In the genomic region with DNA sequence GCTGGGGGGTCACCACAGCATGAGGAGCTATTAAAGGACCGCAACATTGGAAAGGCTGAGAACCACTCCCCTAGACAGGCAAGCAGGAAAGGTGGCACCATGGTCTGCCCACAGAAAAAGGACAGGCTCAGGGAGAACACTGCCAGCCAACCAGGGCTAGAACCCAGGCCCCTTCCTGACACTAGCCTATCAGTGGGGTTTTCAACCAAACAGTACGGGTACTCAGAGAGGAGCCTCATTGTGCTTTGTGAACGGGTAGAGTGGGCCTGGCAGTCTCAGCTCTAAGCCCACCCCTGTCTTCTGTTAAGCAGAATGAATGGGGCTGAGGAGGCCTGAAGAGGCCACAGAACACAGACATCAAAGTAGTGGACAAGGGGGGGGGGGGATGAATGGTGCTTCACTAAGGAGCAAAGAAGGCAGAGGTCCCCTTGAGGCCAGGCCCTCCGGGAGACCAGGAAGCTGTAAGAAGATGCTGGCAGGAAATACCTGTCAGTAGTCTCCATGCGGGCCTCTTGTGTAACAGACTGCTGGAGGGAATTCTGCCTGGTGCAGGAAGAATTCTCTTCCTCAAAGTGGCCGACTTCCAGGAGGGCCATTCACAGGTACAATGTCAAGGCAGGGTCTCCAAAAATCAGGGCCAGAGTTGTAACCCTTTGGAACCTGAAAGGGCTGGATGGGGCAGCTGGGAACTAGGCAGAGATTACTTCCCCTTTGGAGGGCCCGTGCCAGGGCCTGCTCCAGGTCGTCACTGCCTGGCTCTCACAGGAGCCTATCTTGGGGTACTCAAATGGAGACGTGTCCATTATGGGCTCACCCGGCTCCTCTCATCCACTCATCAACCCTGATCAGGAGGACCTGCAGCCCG, we compare ENCODE assay signal across 8 mouse cellular contexts. TPM values are rescaled to one million over a fixed set of nuclear protein-coding genes. Genes with fewer than 3 reads are reported as not detected.
DNase-seq lines count a peak whose midpoint lies in the region; ATAC-seq and TF ChIP-seq lines count a peak whose summit lies in the region.

A gene (plus strand): TSS at position 512 of the 865 bp plus-strand sequence.

- no peaks in the 10 kb centered on the region for H3K27me3 ChIP-seq in lung, postnatal 0 days (replicated peaks; ENCODE audit: insufficient read depth, low read length)
- H3K27me3 ChIP-seq in intestine, embryonic 16.5 days (replicated peaks; ENCODE audit: control insufficient read depth, insufficient read depth, low read length), result no peaks in the 10 kb centered on the region
- H3K27me3 ChIP-seq in liver, postnatal 0 days (ENCODE audit: insufficient read depth, low read length), result no peaks in the 10 kb centered on the region

- peak within 1 kb of the TSS; percentile 88 for H3K4me3 ChIP-seq in lung, postnatal 0 days (ENCODE audit: low read depth, low read length)
- H3K4me3 ChIP-seq in intestine, embryonic 16.5 days (ENCODE audit: low read length), result peak within 1 kb of the TSS; percentile 88
- H3K4me3 ChIP-seq in liver, postnatal 0 days (ENCODE audit: low read depth, low read length), result peak within 1 kb of the TSS; percentile 82

- no peak for TF ChIP-seq POLR2A in brain, embryonic 14.5 days (IDR thresholded peaks at IDR 0.05; ENCODE audit: borderline replicate concordance, extremely low read depth, insufficient read depth, insufficient read length, poor library complexity, severe bottlenecking)

- H3K4me1 ChIP-seq in lung, postnatal 0 days (ENCODE audit: insufficient read depth, low read depth, low read length), result peaks cover 25% of the 10 kb centered on the region
- H3K4me1 ChIP-seq in intestine, embryonic 16.5 days (ENCODE audit: control insufficient read depth, insufficient read depth, low read length), result peaks cover 38% of the 10 kb centered on the region
- H3K4me1 ChIP-seq in liver, postnatal 0 days (ENCODE audit: insufficient read depth), result peaks cover 36% of the 10 kb centered on the region

- H3K9ac ChIP-seq in lung, postnatal 0 days (replicated peaks; ENCODE audit: low read depth), result peak within 1 kb of the TSS; percentile 80
- H3K9ac ChIP-seq in intestine, embryonic 16.5 days (ENCODE audit: low read depth, low read length), result peak within 1 kb of the TSS; percentile 94
- H3K9ac ChIP-seq in liver, postnatal 0 days (replicated peaks), result peak within 1 kb of the TSS; percentile 90

- DNase-seq in lung, postnatal 0 days (ENCODE audit: low spot score), result peak; percentile 26
- no peak for DNase-seq in lung, postnatal 25 days (ENCODE audit: low spot score)
- DNase-seq in brain, embryonic 14.5 days (ENCODE audit: low read depth), result peak; percentile 27
- DNase-seq in liver, postnatal 0 days, result no peak
- DNase-seq in frontal cortex, postnatal 14 days (ENCODE audit: low spot score in 2 of 2), result no peak
- DNase-seq in thymus, postnatal 36 days, result no peak

- H3K36me3 ChIP-seq in lung, postnatal 0 days (ENCODE audit: insufficient read depth, low read length), result no peaks in the 10 kb centered on the region
- no peaks in the 10 kb centered on the region for H3K36me3 ChIP-seq in intestine, embryonic 16.5 days (ENCODE audit: control insufficient read depth, insufficient read depth, low read length)
- H3K36me3 ChIP-seq in liver, postnatal 0 days (replicated peaks; ENCODE audit: insufficient read depth, low read length), result 0 out of 2 replicates have a peak, but pooled peaks cover 2% of the 10 kb centered on the region

- TF ChIP-seq EP300 in lung, postnatal 0 days (IDR thresholded peaks at IDR 0.05), result no peak
- TF ChIP-seq EP300 in liver, postnatal 0 days (IDR thresholded peaks at IDR 0.05; ENCODE audit: low read depth), result no peak

- H3K4me2 ChIP-seq in lung, postnatal 0 days (replicated peaks; ENCODE audit: low read depth, low read length), result peak within 1 kb of the TSS; percentile 74
- peak within 1 kb of the TSS; percentile 76 for H3K4me2 ChIP-seq in intestine, embryonic 16.5 days (ENCODE audit: low read depth, low read length)
- H3K4me2 ChIP-seq in liver, postnatal 0 days (ENCODE audit: low read depth, low read length), result peak within 1 kb of the TSS; percentile 98

- peak within 1 kb of the TSS; percentile 91 for H3K27ac ChIP-seq in lung, postnatal 0 days (ENCODE audit: low read length)
- H3K27ac ChIP-seq in intestine, embryonic 16.5 days (ENCODE audit: low read length), result peak within 1 kb of the TSS; percentile 74
- H3K27ac ChIP-seq in liver, postnatal 0 days (ENCODE audit: low read depth), result peak within 1 kb of the TSS; percentile 83

- no peak for ATAC-seq in lung, postnatal 0 days
- peak; percentile 31 for ATAC-seq in granulocyte monocyte progenitor cell, adult 5-6 weeks (replicated peaks; ENCODE audit: poor library complexity, severe bottlenecking)
- no peak for ATAC-seq in intestine, embryonic 16.5 days
- no peak for ATAC-seq in liver, postnatal 0 days

- H3K9me3 ChIP-seq in lung, postnatal 0 days (ENCODE audit: low read length), result no peaks in the 10 kb centered on the region
- no peaks in the 10 kb centered on the region for H3K9me3 ChIP-seq in intestine, embryonic 16.5 days (ENCODE audit: control insufficient read depth, low read length)
- H3K9me3 ChIP-seq in liver, postnatal 0 days (ENCODE audit: low read length), result no peaks in the 10 kb centered on the region

- 13% methylated on average over 11 of the region's 11 CpGs for WGBS in lung, postnatal 0 days
- WGBS in intestine, embryonic 16.5 days, result 29% methylated on average over 11 of the region's 11 CpGs
- 34% methylated on average over 11 of the region's 11 CpGs for WGBS in liver, postnatal 0 days (ENCODE audit: insufficient replicate concordance)

- no peak for TF ChIP-seq CTCF in lung, postnatal 0 days (IDR thresholded peaks at IDR 0.05)
- no peak for TF ChIP-seq CTCF in brain, embryonic 14.5 days (IDR thresholded peaks at IDR 0.05; ENCODE audit: borderline replicate concordance, extremely low read depth, insufficient read depth, insufficient read length)
- no peak for TF ChIP-seq CTCF in liver, postnatal 0 days (IDR thresholded peaks at IDR 0.05; ENCODE audit: low read depth)

RNA-seq across cellular contexts. Expression of the gene that starts here (rescaled TPM):
- polyA plus RNA-seq in lung, postnatal 0 days (2015; fragmentation: Nextera tagmentation; extraction: Ambion mirVana), result 41.8 and 43.4 TPM in 2 replicates
- polyA plus RNA-seq in brain, embryonic 14.5 days (2012; rRNA removed), result 36.0 and 40.8 TPM in 2 replicates
- total RNA-seq in granulocyte monocyte progenitor cell, adult 5-6 weeks (2014; fragmentation: Nextera tagmentation), result 38.0 and 44.2 TPM in 2 replicates
- 36.9 and 39.8 TPM in 2 replicates for total RNA-seq in granulocyte monocyte progenitor cell, adult 5-6 weeks (2017)
- polyA plus RNA-seq in intestine, embryonic 16.5 days (2015; fragmentation: Nextera tagmentation; extraction: Ambion mirVana), result 53.2 and 56.4 TPM in 2 replicates
- 23.3 and 23.6 TPM in 2 replicates for polyA plus RNA-seq in liver, postnatal 0 days (2015; fragmentation: Nextera tagmentation; extraction: Ambion mirVana)

Comparison
In these comparisons a context has a peak if more than half of its experiments do, and no peak if none do; other contexts are left out.
1. DNase-seq: peak in lung, postnatal 0 days (single experiment) and brain, embryonic 14.5 days (single experiment); none in lung, postnatal 25 days (single experiment), liver, postnatal 0 days (single experiment), frontal cortex, postnatal 14 days (0 of 2) and thymus, postnatal 36 days (0 of 2).
2. Peak in every context shown above with its lines, with median percentiles within 50 percentile points of each other: H3K27ac ChIP-seq, H3K4me2 ChIP-seq, H3K4me3 ChIP-seq and H3K9ac ChIP-seq.